Mouse (Mus musculus): ENCODE measurements around the gene Supt16. TPM values are rescaled to one million over a fixed set of nuclear protein-coding genes. Genes with fewer than 3 reads are reported as not detected.
A peak's percentile ranks its signal among the peaks of the same experiment; 100 is the strongest.

Supt16 gene
- polyA plus RNA-seq, 1 experiment from 2014 or later, result 45.2 TPM

DNA sequence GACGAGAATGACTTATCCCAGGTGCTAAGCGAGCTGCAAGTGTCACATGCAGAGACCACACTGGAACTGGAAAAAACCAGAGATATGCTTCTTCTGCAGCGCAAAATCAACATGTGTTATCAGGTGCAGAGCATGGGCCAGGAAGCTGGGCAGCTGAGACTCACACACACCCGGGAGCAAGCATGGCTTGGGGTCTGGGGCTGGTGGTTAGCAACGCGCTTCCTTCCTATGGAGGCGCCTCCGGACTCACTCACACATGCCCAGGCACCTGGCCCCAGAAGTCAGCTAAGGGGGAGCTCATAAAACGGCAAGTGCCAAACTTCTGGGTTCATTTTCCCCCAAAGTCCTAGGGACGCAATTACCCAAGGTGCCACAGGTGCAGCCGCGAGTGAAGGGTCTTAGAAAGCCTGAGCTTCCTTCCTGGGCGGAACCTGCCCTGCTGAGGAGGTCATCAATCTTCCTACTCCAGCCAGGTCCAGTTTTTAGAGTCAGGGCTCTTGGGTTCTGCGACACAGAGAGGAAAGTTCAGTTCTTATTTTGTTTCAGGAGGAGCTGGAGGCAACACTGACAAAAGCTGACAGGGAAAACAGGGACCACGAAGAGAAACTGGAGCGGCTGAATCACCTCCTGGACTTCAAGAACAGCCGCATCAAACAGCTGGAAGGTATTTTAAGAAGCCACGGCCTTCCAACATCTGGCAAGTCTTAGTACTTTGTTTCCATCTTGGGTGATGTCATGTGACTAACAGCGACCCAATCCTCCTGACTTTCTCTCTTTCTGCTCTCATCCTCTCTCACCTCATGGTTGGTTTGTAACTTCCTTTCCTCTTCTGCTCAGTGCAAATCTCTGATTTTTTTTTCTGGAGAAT lies 56.4 kb downstream of the Supt16 start:
- H3K4me3 ChIP-seq, result peak overlapping the region; percentile 36
- peak overlapping the region; percentile 31; the same call in 1 of the 2 replicates for H3K27ac ChIP-seq
- no peaks in the 10 kb centered on the region for H3K9me3 ChIP-seq
- no peaks in the 10 kb centered on the region for H3K27me3 ChIP-seq (ENCODE audit: insufficient read depth, poor library complexity, severe bottlenecking)
- no peaks in the 10 kb centered on the region for H3K36me3 ChIP-seq
- WGBS, result 38% methylated on average over 19 of the region's 19 CpGs
- peaks cover 15% of the 10 kb centered on the region for H3K4me1 ChIP-seq
- DNase-seq (ENCODE audit: low spot score), result no peak

DNA sequence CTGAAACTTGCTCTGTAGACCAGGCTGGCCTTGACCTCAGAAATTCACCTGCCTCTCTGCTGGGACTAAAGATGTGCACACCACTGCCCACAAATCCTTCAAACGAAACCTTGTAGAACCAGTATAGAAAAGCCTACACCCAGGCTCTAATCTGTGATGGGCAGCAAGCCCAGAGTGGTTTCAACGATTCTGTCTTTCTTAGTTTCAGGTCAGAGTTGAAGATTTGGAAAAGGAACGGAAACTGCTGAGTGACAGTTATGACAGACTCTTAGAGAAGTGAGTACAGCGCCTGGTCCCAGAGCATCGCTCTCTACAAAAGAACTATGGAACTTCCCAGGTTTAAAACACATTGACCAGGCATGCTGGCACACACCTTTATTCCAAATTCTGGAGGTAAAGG lies 63.6 kb downstream of the Supt16 start:
- Histone ChIP-seq H3K4me3 (no peak overlapping the region), H3K9me3 (no peaks in the 10 kb centered on the region), H3K36me3 (no peaks in the 10 kb centered on the region), H3K27me3 (ENCODE audit: insufficient read depth, poor library complexity, severe bottlenecking) (no peaks in the 10 kb centered on the region), H3K27ac (no peak overlapping the region), H3K4me1 (no peaks in the 10 kb centered on the region)
- 81% methylated on average over 5 of the region's 5 CpGs for WGBS
- no peak for DNase-seq (ENCODE audit: low spot score)

GRCm38 (mm10) chr14:52124636-52125035 lies 72.6 kb downstream of the Supt16 start:
- WGBS, result 94% methylated on average over 3 of the region's 3 CpGs
- H3K36me3 ChIP-seq, result no peaks in the 10 kb centered on the region
- no peaks in the 10 kb centered on the region for H3K4me1 ChIP-seq
- peaks cover 8% of the 10 kb centered on the region; the same call in 1 of the 2 replicates for H3K27me3 ChIP-seq (ENCODE audit: insufficient read depth, poor library complexity, severe bottlenecking)
- no peaks in the 10 kb centered on the region for H3K9me3 ChIP-seq
- no peak overlapping the region for H3K27ac ChIP-seq
- DNase-seq (ENCODE audit: low spot score), result no peak
- no peak overlapping the region for H3K4me3 ChIP-seq

DNA sequence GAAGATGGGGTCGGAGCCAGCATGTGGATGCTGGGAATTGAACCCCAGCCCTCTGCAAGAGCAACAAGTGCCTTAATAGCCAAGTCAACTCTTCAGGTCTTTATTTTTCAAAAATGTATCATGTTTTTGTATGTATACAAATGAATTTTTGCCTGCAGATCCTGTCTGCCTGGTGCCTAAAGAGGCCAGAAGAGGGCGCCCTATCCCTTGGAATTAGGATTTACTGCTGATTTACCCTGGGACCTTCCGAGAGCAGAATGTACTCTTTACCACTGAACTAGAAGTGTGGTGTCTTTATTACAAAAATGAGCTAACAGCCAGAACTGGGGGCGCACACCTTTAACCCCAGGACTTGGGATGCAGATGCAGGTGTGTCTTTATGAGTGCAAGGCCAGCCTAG lies 73.3 kb downstream of the Supt16 start:
- H3K27ac ChIP-seq, result no peak overlapping the region
- WGBS, result 18% methylated on average over 4 of the region's 4 CpGs
- DNase-seq (ENCODE audit: low spot score), result peak; percentile 83
- no peaks in the 10 kb centered on the region for H3K9me3 ChIP-seq
- peaks cover 5% of the 10 kb centered on the region for H3K4me1 ChIP-seq
- H3K27me3 ChIP-seq (ENCODE audit: insufficient read depth, poor library complexity, severe bottlenecking), result peaks cover 8% of the 10 kb centered on the region; the same call in 1 of the 2 replicates
- no peak overlapping the region for H3K4me3 ChIP-seq
- H3K36me3 ChIP-seq, result no peaks in the 10 kb centered on the region

- DNase-seq (ENCODE audit: low spot score), result no peak
- no peak overlapping the region for H3K4me3 ChIP-seq
- H3K4me1 ChIP-seq, result peaks cover 10% of the 10 kb centered on the region
- peaks cover 8% of the 10 kb centered on the region; the same call in 1 of the 2 replicates for H3K27me3 ChIP-seq (ENCODE audit: insufficient read depth, poor library complexity, severe bottlenecking)
- H3K36me3 ChIP-seq, result no peaks in the 10 kb centered on the region
- WGBS, result 59% methylated on average over 7 of the region's 7 CpGs
- no peaks in the 10 kb centered on the region for H3K9me3 ChIP-seq
- no peak overlapping the region for H3K27ac ChIP-seq
These were observed 77.0 kb downstream of the Supt16 start for GRCm38 (mm10) chr14:52120169-52120568.

GRCm38 (mm10) chr14:52118823-52119608 lies 78.2 kb downstream of the Supt16 start:
- DNase-seq (ENCODE audit: low spot score), result peak; percentile 87
- WGBS, result 2% methylated on average over 38 of the region's 38 CpGs
- Histone ChIP-seq H3K27me3 (ENCODE audit: insufficient read depth, poor library complexity, severe bottlenecking) (peaks cover 8% of the 10 kb centered on the region; the same call in 1 of the 2 replicates), H3K4me1 (peaks cover 10% of the 10 kb centered on the region), H3K4me3 (peak overlapping the region; percentile 67), H3K36me3 (no peaks in the 10 kb centered on the region), H3K9me3 (no peaks in the 10 kb centered on the region), H3K27ac (peak overlapping the region; percentile 88)

GRCm38 (mm10) chr14:52118456-52118822 lies 78.8 kb downstream of the Supt16 start:
- H3K27me3 ChIP-seq (ENCODE audit: insufficient read depth, poor library complexity, severe bottlenecking), result peaks cover 8% of the 10 kb centered on the region; the same call in 1 of the 2 replicates
- no peaks in the 10 kb centered on the region for H3K9me3 ChIP-seq
- peak overlapping the region; percentile 67 for H3K4me3 ChIP-seq
- peaks cover 10% of the 10 kb centered on the region for H3K4me1 ChIP-seq
- WGBS, result 9% methylated on average over 8 of the region's 8 CpGs
- H3K36me3 ChIP-seq, result no peaks in the 10 kb centered on the region
- DNase-seq (ENCODE audit: low spot score), result peak; percentile 85
- H3K27ac ChIP-seq, result peak overlapping the region; percentile 88

- no peak overlapping the region for H3K4me3 ChIP-seq
- 96% methylated on average over 5 of the region's 5 CpGs for WGBS
- no peak for DNase-seq (ENCODE audit: low spot score)
These were observed 80.0 kb downstream of the Supt16 start for GRCm38 (mm10) chr14:52117241-52117640.

DNA sequence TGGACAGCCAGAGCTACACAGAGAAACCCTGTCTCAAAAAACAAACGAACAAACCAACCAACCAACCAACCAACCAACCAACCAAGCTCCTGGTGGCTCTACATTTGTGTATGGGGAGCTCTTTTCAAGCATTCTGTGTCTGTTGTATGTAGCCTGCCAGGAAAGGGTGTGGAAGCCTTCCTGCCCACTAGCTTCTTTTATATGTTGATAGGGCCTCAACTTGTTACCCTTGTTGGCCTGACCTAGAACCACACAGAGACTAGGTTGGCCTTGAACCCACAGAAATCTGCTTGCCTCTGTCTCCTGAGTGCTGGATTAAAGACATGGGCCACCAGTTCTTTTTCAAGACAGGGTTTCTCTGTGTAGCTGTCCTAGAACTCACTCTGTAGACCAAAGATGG lies 83.1 kb downstream of the Supt16 start:
- 77% methylated on average over 1 of the region's 1 CpGs for WGBS
- peaks cover 7% of the 10 kb centered on the region for H3K4me1 ChIP-seq
- H3K9me3 ChIP-seq, result no peaks in the 10 kb centered on the region
- DNase-seq (ENCODE audit: low spot score), result no peak
- no peak overlapping the region for H3K4me3 ChIP-seq
- H3K27ac ChIP-seq, result no peak overlapping the region
- H3K36me3 ChIP-seq, result no peaks in the 10 kb centered on the region
- no peaks in the 10 kb centered on the region for H3K27me3 ChIP-seq (ENCODE audit: insufficient read depth, poor library complexity, severe bottlenecking)

More at GRCm38 (mm10) chr14:52117241-52117640, 80.0 kb downstream of the Supt16 start:
- H3K9me3 ChIP-seq, result no peaks in the 10 kb centered on the region
- H3K27me3 ChIP-seq (ENCODE audit: insufficient read depth, poor library complexity, severe bottlenecking), result peaks cover 8% of the 10 kb centered on the region; the same call in 1 of the 2 replicates
- H3K27ac ChIP-seq, result no peak overlapping the region
- H3K4me1 ChIP-seq, result peaks cover 10% of the 10 kb centered on the region
- H3K36me3 ChIP-seq, result no peaks in the 10 kb centered on the region

Other genes starting within 250 kb of the Supt16 start
- 72.3 and 86.4 TPM in 2 replicates for gene Arhgef40, start 212.7 kb downstream of the Supt16 start, polyA plus RNA-seq (2016; fragmentation: Nextera tagmentation; extraction: Ambion mirVana)
- gene Tmem253, start 181.8 kb downstream of the Supt16 start, polyA plus RNA-seq (2016; fragmentation: Nextera tagmentation; extraction: Ambion mirVana), result 0.27 and 0.57 TPM in 2 replicates
- 21.5 and 31.1 TPM in 2 replicates for gene Zfp219, start 176.7 kb downstream of the Supt16 start, polyA plus RNA-seq (2016; fragmentation: Nextera tagmentation; extraction: Ambion mirVana)
- not detected in 2 replicates for gene Olfr221, start 155.0 kb downstream of the Supt16 start, polyA plus RNA-seq (2016; fragmentation: Nextera tagmentation; extraction: Ambion mirVana)
- 506 and 686 TPM in 2 replicates for gene Hnrnpc, start 93.4 kb downstream of the Supt16 start, polyA plus RNA-seq (2016; fragmentation: Nextera tagmentation; extraction: Ambion mirVana)
- gene Rpgrip1, start 86.7 kb downstream of the Supt16 start, polyA plus RNA-seq (2016; fragmentation: Nextera tagmentation; extraction: Ambion mirVana), result 52.3 and 61.7 TPM in 2 replicates
- 32.6 and 34.0 TPM in 2 replicates for gene Chd8, start 60.4 kb upstream of the Supt16 start, polyA plus RNA-seq (2016; fragmentation: Nextera tagmentation; extraction: Ambion mirVana)
- gene Tox4, start 81.7 kb upstream of the Supt16 start, polyA plus RNA-seq (2016; fragmentation: Nextera tagmentation; extraction: Ambion mirVana), result 40.2 and 40.4 TPM in 2 replicates
- gene Rab2b, start 82.1 kb upstream of the Supt16 start, polyA plus RNA-seq (2016; fragmentation: Nextera tagmentation; extraction: Ambion mirVana), result 15.5 and 17.1 TPM in 2 replicates
- 36.0 and 42.5 TPM in 2 replicates for gene Mettl3, start 107.7 kb upstream of the Supt16 start, polyA plus RNA-seq (2016; fragmentation: Nextera tagmentation; extraction: Ambion mirVana)
- 12.1 and 17.1 TPM in 2 replicates for gene Sall2, start 131.3 kb upstream of the Supt16 start, polyA plus RNA-seq (2016; fragmentation: Nextera tagmentation; extraction: Ambion mirVana)
- not detected in 2 replicates for gene Olfr1513, start 159.0 kb upstream of the Supt16 start, polyA plus RNA-seq (2016; fragmentation: Nextera tagmentation; extraction: Ambion mirVana)
- not detected in 2 replicates for gene Olfr1512, start 181.8 kb upstream of the Supt16 start, polyA plus RNA-seq (2016; fragmentation: Nextera tagmentation; extraction: Ambion mirVana)
- not detected in 2 replicates for gene Olfr1511, start 200.0 kb upstream of the Supt16 start, polyA plus RNA-seq (2016; fragmentation: Nextera tagmentation; extraction: Ambion mirVana)
- gene Olfr1510, start 217.0 kb upstream of the Supt16 start, polyA plus RNA-seq (2016; fragmentation: Nextera tagmentation; extraction: Ambion mirVana), result not detected in 2 replicates
- gene Olfr1509, start 245.6 kb upstream of the Supt16 start, polyA plus RNA-seq (2016; fragmentation: Nextera tagmentation; extraction: Ambion mirVana), result not detected in 2 replicates